Mouse (Mus musculus): ENCODE results near the gene Pah.

Pah gene

GRCm38 (mm10) chr10:87521646-87522045, at the start of gene Pah:
Gene Pah, plus strand, starts transcription at chr10:87521795.
- DNase-seq (ENCODE audit: extremely low spot score) = no peak

- DNase-seq (ENCODE audit: extremely low spot score) = no peak
These were observed 48.0 kb upstream of the Pah start for GRCm38 (mm10) chr10:87473475-87474131.

- no peak for DNase-seq (ENCODE audit: extremely low spot score)
These were observed 46.6 kb upstream of the Pah start for GRCm38 (mm10) chr10:87474971-87475370.

- no peak for DNase-seq (ENCODE audit: extremely low spot score)
These were observed 43.7 kb upstream of the Pah start for GRCm38 (mm10) chr10:87477895-87478294.

GRCm38 (mm10) chr10:87484831-87485720, 36.5 kb upstream of the Pah start:
- no peak for DNase-seq (ENCODE audit: extremely low spot score)

GRCm38 (mm10) chr10:87485721-87486620, 35.6 kb upstream of the Pah start:
- peak; percentile 49 for DNase-seq (ENCODE audit: extremely low spot score)

GRCm38 (mm10) chr10:87488429-87489145, 33.0 kb upstream of the Pah start:
- DNase-seq (ENCODE audit: extremely low spot score) = peak; percentile 77

- peak; percentile 56 for DNase-seq (ENCODE audit: extremely low spot score)
These were observed 32.2 kb upstream of the Pah start for GRCm38 (mm10) chr10:87489246-87490009.

- DNase-seq (ENCODE audit: extremely low spot score) = no peak
These were observed 31.3 kb upstream of the Pah start for GRCm38 (mm10) chr10:87490328-87490727.

- DNase-seq (ENCODE audit: extremely low spot score) = no peak
These were observed 30.0 kb upstream of the Pah start for GRCm38 (mm10) chr10:87491485-87492040.

GRCm38 (mm10) chr10:87492332-87492660, 29.3 kb upstream of the Pah start:
- DNase-seq (ENCODE audit: extremely low spot score) = peak; percentile 45

- DNase-seq (ENCODE audit: extremely low spot score) = peak; percentile 77
These were observed 28.7 kb upstream of the Pah start for GRCm38 (mm10) chr10:87492661-87493551.

- peak; percentile 63 for DNase-seq (ENCODE audit: extremely low spot score)
These were observed 28.0 kb upstream of the Pah start, which contains the start of gene Ascl1 for GRCm38 (mm10) chr10:87493576-87493975. Gene Ascl1, minus strand, starts transcription at chr10:87493660.

- no peak for DNase-seq (ENCODE audit: extremely low spot score)
These were observed 27.4 kb upstream of the Pah start for GRCm38 (mm10) chr10:87494176-87494575.

- DNase-seq (ENCODE audit: extremely low spot score) = no peak
These were observed 27.0 kb upstream of the Pah start for GRCm38 (mm10) chr10:87494596-87494995.

- no peak for DNase-seq (ENCODE audit: extremely low spot score)
These were observed 24.5 kb upstream of the Pah start for GRCm38 (mm10) chr10:87497056-87497455.

- DNase-seq (ENCODE audit: extremely low spot score) = no peak
These were observed 20.5 kb upstream of the Pah start for GRCm38 (mm10) chr10:87500926-87501658.

- DNase-seq (ENCODE audit: extremely low spot score) = no peak
These were observed 19.9 kb upstream of the Pah start for GRCm38 (mm10) chr10:87501659-87502042.

- DNase-seq (ENCODE audit: extremely low spot score) = peak; percentile 60
These were observed 19.3 kb upstream of the Pah start for GRCm38 (mm10) chr10:87502283-87502682.
